Mouse (Mus musculus) hindbrain, embryonic 13.5 days (tissue): Measurements from ENCODE around the gene Zkscan1. TPM values are rescaled to one million over a fixed set of nuclear protein-coding genes. Genes with fewer than 3 reads are reported as not detected.
"Not testable (repeated sequence)": the region's sequence is repeated elsewhere in the genome, so short reads cannot be mapped to it uniquely, and the experiment has no call there.

Source experiments
- ATAC-seq: fragments of 200-750 bp; cut with Nextera tagmentation; 2 replicates; pipeline ENCODE4 v1.8.0; 2017; ENCODE audit warnings: moderate TSS enrichment; ENCODE audit not compliant: low FRiP score
- H3K27ac ChIP-seq: fragments of 300-500 bp; sonication (generic); 2 replicates; pipeline ENCODE4 v1.5.1; 2015; ENCODE audit warnings: inconsistent platforms, mild to moderate bottlenecking, moderate library complexity
- H3K27me3 ChIP-seq: fragments of 300-500 bp; sonication (generic); 2 replicates; pipeline ENCODE4 v1.6.1; 2015; ENCODE audit warnings: mild to moderate bottlenecking, inconsistent platforms
- H3K36me3 ChIP-seq: fragments of 300-500 bp; sonication (generic); 2 replicates; pipeline ENCODE4 v1.6.1; 2015; ENCODE audit warnings: mild to moderate bottlenecking, inconsistent platforms
- H3K4me1 ChIP-seq: fragments of 300-500 bp; sonication (generic); replicated peaks from 2 replicates; pipeline ENCODE4 v1.6.1; 2015; ENCODE audit warnings: inconsistent platforms
- H3K4me2 ChIP-seq: fragments of 300-500 bp; sonication (generic); 2 replicates; pipeline ENCODE4 v1.6.1; 2015; ENCODE audit warnings: inconsistent platforms, mild to moderate bottlenecking, moderate library complexity
- H3K4me3 ChIP-seq: fragments of 300-500 bp; sonication (generic); 2 replicates; pipeline ENCODE4 v1.5.1; 2015; ENCODE audit warnings: mild to moderate bottlenecking, inconsistent platforms
- H3K9ac ChIP-seq: fragments of 300-500 bp; sonication (generic); 2 replicates; pipeline ENCODE4 v1.6.1; 2015; ENCODE audit warnings: mild to moderate bottlenecking, inconsistent platforms
- H3K9me3 ChIP-seq: fragments of 300-500 bp; sonication (generic); 2 replicates; pipeline ENCODE4 v1.6.1; 2016; ENCODE audit warnings: inconsistent platforms
- WGBS: fragments of 180-500 bp; shearing (Covaris S2); methylation state at CpG from one replicate; pipeline ENCODE4 v1.1.7; 2015; 5-methylcytosine and 5-hydroxymethylcytosine counted together
- polyA plus RNA-seq: library from polyadenylated mRNA; unstranded; fragments of >200 nt; fragmentation: Nextera tagmentation; extraction: Ambion mirVana; gene quantifications from 2 replicates; pipeline ENCODE4 v1.2.1, GENCODE M21; 2015

Gene Zkscan1
- polyA plus RNA-seq, 1 experiment from 2014 or later, result 27.2 TPM

GRCm38 (mm10) chr5:138089108-138089551, 4.2 kb downstream of the Zkscan1 start:
- Histone ChIP-seq H3K4me3 (no peak overlapping the region), H3K4me2 (no peak overlapping the region), H3K9me3 (no peaks in the 10 kb centered on the region), H3K27ac (no peak overlapping the region), H3K4me1 (peaks cover 36% of the 10 kb centered on the region), H3K36me3 (peaks cover 28% of the 10 kb centered on the region), H3K27me3 (no peaks in the 10 kb centered on the region), H3K9ac (0 out of 2 replicates have a peak overlapping the region, but pooled peaks have one; percentile 3)
- WGBS, result 78% methylated on average over 6 of the region's 6 CpGs
- no peak for ATAC-seq

DNA sequence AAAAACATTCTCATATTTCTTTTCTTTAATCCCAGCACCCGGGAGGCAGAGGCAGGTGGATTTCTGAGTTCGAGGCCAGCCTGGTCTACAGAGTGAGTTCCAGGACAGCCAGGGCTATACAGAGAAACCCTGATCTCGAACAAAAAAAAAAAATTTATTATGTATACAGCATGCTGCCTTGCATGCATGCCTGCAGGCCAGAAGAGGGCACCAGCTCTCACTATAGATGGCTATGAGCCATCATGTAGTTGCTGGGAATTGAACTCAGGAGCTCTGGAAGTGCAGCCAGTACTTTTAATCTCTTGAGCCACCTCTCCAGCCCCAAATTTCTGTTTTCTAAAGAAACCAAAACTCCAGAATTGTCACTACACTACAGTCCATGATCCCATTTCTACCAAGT, 5.4 kb downstream of the Zkscan1 start:
- H3K36me3 ChIP-seq, result peaks cover 39% of the 10 kb centered on the region
- H3K9me3 ChIP-seq, result no peaks in the 10 kb centered on the region
- no peak overlapping the region for H3K4me3 ChIP-seq
- WGBS, result 78% methylated on average over 3 of the region's 3 CpGs
- H3K4me1 ChIP-seq, result peaks cover 36% of the 10 kb centered on the region
- no peak for ATAC-seq
- no peak overlapping the region for H3K4me2 ChIP-seq
- H3K27me3 ChIP-seq, result no peaks in the 10 kb centered on the region
- no peak overlapping the region for H3K9ac ChIP-seq
- no peak overlapping the region for H3K27ac ChIP-seq

DNA sequence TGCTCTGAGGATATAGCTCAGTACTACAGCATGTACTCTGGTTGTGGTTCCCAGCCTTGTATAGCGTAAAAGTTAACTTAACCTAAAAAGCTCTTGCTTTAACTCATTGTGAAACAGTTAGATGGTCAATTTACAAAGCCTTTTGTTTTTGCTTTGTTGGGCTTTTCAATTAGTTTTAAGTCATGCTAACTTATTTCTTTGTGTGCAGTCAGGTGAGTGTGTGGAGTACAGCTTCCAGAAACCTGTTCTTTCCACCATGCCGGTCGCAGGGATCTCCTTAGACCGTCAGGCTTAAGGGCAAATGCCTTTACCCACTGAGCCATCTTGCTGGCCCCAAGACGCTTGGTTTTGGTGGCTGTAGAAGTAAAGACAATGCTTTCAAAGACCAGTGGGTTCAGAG, 5.9 kb downstream of the Zkscan1 start:
- Histone ChIP-seq H3K9ac (no peak overlapping the region), H3K4me2 (no peak overlapping the region), H3K27ac (no peak overlapping the region), H3K4me1 (peaks cover 36% of the 10 kb centered on the region), H3K4me3 (no peak overlapping the region), H3K36me3 (peaks cover 43% of the 10 kb centered on the region), H3K27me3 (no peaks in the 10 kb centered on the region), H3K9me3 (no peaks in the 10 kb centered on the region)
- WGBS, result 89% methylated on average over 5 of the region's 5 CpGs
- ATAC-seq, result no peak

DNA sequence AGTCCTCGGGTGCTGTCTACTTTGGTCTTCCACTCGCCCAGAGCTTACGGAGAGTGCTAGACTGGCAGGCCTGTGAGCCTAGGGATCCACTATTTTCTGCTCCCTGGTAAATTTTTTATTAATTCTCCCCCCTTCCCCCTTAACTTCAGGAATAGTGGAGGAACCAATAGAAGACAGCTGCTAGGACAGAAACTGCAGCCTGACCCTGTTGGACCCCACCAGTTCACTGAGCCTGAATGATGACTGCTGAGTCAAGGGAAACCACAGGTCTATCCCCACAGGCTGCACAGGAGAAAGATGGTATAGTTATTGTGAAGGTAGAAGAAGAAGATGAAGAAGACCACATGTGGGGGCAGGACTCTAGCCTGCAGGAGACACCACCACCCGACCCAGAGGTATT, 7.9 kb downstream of the Zkscan1 start:
- H3K36me3 ChIP-seq, result peaks cover 60% of the 10 kb centered on the region
- no peak overlapping the region for H3K27ac ChIP-seq
- no peak overlapping the region for H3K4me3 ChIP-seq
- H3K4me1 ChIP-seq, result peaks cover 18% of the 10 kb centered on the region
- no peaks in the 10 kb centered on the region for H3K9me3 ChIP-seq
- H3K4me2 ChIP-seq, result no peak overlapping the region
- 93% methylated on average over 4 of the region's 4 CpGs for WGBS
- no peaks in the 10 kb centered on the region for H3K27me3 ChIP-seq
- no peak for ATAC-seq
- H3K9ac ChIP-seq, result no peak overlapping the region

- no peaks in the 10 kb centered on the region for H3K9me3 ChIP-seq
- H3K4me2 ChIP-seq, result no peak overlapping the region
- 96% methylated on average over 6 of the region's 6 CpGs for WGBS
- peaks cover under 1% of the 10 kb centered on the region for H3K4me1 ChIP-seq
- H3K36me3 ChIP-seq, result peaks cover 67% of the 10 kb centered on the region
- no peak overlapping the region for H3K4me3 ChIP-seq
- no peak overlapping the region for H3K9ac ChIP-seq
- no peak overlapping the region for H3K27ac ChIP-seq
- H3K27me3 ChIP-seq, result no peaks in the 10 kb centered on the region
- ATAC-seq, result no peak
Measured at GRCm38 (mm10) chr5:138094474-138094873, 9.6 kb downstream of the Zkscan1 start.

- 95% methylated on average over 2 of the region's 2 CpGs for WGBS
- Histone ChIP-seq H3K9ac (no peak overlapping the region), H3K27ac (no peak overlapping the region), H3K36me3 (peaks cover 68% of the 10 kb centered on the region), H3K27me3 (no peaks in the 10 kb centered on the region), H3K9me3 (no peaks in the 10 kb centered on the region), H3K4me3 (no peak overlapping the region), H3K4me2 (no peak overlapping the region), H3K4me1 (no peaks in the 10 kb centered on the region)
- ATAC-seq, result no peak
Measured at GRCm38 (mm10) chr5:138104976-138105375, 20.1 kb downstream of the Zkscan1 start.

DNA sequence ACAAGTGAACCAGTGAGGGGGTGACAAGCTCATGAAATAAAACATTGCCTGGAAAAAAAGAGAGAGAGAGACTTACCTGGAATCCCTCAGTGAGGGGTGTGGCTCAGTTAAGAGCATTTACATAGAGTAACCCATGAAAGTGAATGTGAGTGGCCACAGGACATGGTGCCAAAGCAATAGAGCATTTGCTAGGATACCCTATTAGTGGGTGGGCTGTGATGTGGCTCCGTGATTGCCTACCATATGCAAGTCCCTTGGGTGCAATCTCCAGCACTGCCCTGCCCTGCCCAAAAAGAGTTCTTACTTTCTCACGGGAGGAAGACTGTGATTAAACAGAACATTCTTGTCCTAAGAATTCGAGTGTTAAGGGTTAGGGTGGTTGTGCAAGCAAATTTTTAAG, 22.2 kb downstream of the Zkscan1 start:
- no peaks in the 10 kb centered on the region for H3K4me1 ChIP-seq
- 64% methylated on average over 3 of the region's 3 CpGs for WGBS
- H3K9ac ChIP-seq, result no peak overlapping the region
- H3K27me3 ChIP-seq, result no peaks in the 10 kb centered on the region
- no peak overlapping the region for H3K4me3 ChIP-seq
- no peaks in the 10 kb centered on the region for H3K9me3 ChIP-seq
- no peak for ATAC-seq
- H3K36me3 ChIP-seq, result peaks cover 46% of the 10 kb centered on the region
- H3K27ac ChIP-seq, result no peak overlapping the region
- H3K4me2 ChIP-seq, result no peak overlapping the region

DNA sequence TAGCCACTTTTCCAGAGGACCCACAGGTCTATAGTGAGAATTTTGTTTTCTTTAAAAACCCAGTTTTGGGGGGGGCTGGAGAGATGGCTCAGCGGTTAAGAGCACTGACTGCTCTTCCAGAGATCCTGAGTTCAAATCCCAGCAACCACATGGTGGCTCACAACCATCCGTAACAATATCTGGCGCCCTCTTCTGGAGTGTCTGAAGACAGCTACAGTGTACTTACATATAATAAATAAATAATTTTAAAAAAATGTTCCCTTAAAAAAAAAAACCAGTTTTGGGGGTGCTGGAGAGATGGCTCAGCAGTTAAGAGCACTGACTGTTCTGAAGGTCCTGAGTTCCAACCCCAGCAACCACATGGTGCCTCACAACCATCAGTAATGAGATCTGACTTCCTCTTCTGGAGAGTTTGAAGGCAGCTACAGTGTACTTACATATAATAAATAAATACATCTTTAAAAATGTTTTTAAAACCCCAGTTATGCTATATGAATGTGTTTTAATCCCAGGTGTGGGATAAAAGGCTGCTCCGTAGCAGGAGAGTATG, 25.0 kb downstream of the Zkscan1 start:
- H3K36me3 ChIP-seq, result peaks cover 18% of the 10 kb centered on the region
- H3K4me2 ChIP-seq, ATAC-seq, H3K27ac ChIP-seq, H3K9ac ChIP-seq, H3K4me1 ChIP-seq, H3K27me3 ChIP-seq, H3K9me3 ChIP-seq, H3K4me3 ChIP-seq: not testable (repeated sequence)
- WGBS, result 65% methylated on average over 4 of the region's 4 CpGs

GRCm38 (mm10) chr5:138116255-138117198, 31.6 kb downstream of the Zkscan1 start, which contains the start of gene Zscan21:
Zscan21 (plus strand) TSS chr5:138116903.
- Histone ChIP-seq H3K36me3 (peaks cover 16% of the 10 kb centered on the region), H3K4me3 (peak within 1 kb of the TSS; percentile 63), H3K4me2 (peak within 1 kb of the TSS; percentile 70), H3K27ac (peak within 1 kb of the TSS; percentile 95), H3K4me1 (peaks cover 24% of the 10 kb centered on the region), H3K27me3 (no peaks in the 10 kb centered on the region), H3K9me3 (no peaks in the 10 kb centered on the region), H3K9ac (peak within 1 kb of the TSS; percentile 82)
- peak; percentile 97 for ATAC-seq
- 8% methylated on average over 38 of the region's 38 CpGs for WGBS

DNA sequence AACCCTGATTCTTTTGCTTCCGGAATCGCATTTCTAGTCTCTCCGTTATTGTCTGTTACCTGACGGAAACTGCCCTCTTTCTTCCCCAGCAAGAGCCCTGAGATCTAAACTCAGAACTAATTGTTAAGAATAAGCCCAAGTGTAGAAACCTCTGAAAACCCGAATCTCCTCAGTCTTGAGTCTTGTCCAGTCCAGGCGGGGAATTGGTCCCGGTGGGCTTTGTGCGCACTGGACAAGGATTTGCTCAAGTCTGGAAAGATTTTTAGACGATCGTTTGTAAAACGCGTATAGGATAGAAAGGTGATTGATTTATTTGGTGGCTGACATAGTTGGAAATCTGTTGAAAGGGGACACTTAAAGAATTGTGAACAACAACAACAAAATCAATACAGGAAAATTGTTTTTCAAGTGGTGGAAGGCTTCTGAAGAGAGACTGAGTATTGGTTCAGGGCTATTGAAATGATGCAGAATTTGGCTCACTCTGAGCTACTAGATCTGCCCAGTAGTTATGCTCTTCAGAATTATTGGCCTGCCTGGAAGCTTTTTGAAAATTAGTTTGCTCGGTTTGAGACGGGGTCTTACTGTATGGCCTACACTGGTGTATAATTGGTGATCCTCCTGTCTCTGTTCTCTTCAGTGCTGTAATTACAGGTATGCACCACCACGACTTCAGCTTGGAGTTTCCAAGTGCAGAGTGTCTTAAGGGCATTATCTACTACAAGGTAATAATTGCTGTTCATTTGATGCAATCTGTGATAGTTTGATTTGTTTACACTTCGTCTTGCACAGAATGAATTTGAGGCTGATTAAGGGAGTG, 32.5 kb downstream of the Zkscan1 start:
- Histone ChIP-seq H3K27ac (peak overlapping the region; percentile 95), H3K9me3 (no peaks in the 10 kb centered on the region), H3K36me3 (peaks cover 20% of the 10 kb centered on the region), H3K4me1 (peaks cover 24% of the 10 kb centered on the region), H3K27me3 (no peaks in the 10 kb centered on the region), H3K4me3 (peak overlapping the region; percentile 63), H3K9ac (peak overlapping the region; percentile 82), H3K4me2 (peak overlapping the region; percentile 70)
- 9% methylated on average over 16 of the region's 16 CpGs for WGBS
- peak; percentile 47; the same call in 1 of the 2 replicates for ATAC-seq

DNA sequence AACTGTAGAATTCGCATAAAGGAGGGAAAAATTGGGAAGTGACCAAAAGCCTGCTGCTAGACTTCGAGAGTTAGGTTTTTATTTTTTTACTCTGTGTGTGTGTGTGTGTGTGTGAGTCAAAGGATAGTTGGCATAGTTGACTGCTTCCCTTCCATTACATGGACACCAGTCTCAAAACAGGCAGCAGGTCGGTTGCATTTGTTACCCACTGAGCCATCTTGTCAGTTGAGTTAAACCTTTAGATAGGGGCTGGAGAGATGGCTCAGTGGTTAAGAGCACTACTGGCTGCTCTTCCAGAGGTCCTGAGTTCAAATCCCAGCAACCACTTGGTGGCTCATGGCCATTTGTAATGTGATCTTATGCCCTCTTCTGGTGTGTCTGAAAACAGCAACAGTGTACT, 33.2 kb downstream of the Zkscan1 start:
- WGBS, result 82% methylated on average over 3 of the region's 3 CpGs
- Histone ChIP-seq H3K9ac (peak overlapping the region; percentile 82), H3K27me3 (no peaks in the 10 kb centered on the region), H3K4me1 (peaks cover 24% of the 10 kb centered on the region), H3K36me3 (peaks cover 25% of the 10 kb centered on the region), H3K4me2 (peak overlapping the region; percentile 70), H3K27ac (peak overlapping the region; percentile 95; the same call in 1 of the 2 replicates), H3K4me3 (peak overlapping the region; percentile 63), H3K9me3 (no peaks in the 10 kb centered on the region)
- ATAC-seq, result no peak
